Mouse (Mus musculus): ENCODE results near the gene Krtap5-2.
A peak's percentile ranks its signal among the peaks of the same experiment; 100 is the strongest.

DNA sequence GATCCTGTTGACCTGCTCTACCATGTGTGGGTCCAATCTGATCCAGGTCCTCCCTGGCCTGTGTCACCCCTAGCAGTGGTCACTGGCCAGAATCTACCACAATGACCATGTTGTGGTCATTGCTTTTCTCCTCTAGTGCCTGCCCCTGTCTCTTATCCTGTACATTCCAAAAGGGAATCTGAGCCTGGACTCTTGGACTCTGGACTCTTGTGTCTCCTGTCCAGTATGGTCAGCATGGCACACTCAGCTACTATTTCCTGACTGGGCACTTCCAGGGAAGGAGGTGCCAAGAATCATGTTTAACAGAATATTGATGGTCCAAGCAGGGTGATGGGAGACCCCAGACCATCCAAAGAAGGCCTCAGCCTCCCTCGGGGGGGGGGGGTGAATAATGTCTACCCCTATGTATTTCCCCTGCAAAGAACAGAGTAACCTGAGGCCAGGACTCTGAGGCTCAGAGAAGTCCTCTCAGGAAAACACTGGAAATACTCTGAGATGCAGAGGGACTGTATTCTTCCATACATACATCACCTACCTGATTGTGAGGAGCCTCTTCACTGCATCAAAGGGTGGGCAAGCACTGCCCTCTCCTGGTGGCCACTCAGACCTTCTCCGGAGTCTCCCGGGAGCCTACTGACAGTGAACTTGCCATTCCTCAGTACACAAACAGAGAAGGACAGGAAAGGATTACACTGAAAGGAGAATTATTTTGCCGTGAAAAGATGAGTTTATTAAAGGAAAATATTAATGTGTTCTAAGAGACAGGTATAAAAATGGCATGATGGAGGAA lies 41.4 kb downstream of the Krtap5-2 start:
- peak; percentile 51 for TF ChIP-seq CTCF (IDR thresholded peaks at IDR 0.05; ENCODE audit: low read depth, low read length)
- no peak for TF ChIP-seq POLR2A (IDR thresholded peaks at IDR 0.05; ENCODE audit: insufficient read depth, low read length)
- no peak for TF ChIP-seq EP300 (IDR thresholded peaks at IDR 0.05; ENCODE audit: insufficient read depth, low read depth, low read length)
